Mouse (Mus musculus): ENCODE results near the gene Camsap2.

GRCm38 (mm10) chr1:136316317-136316716 is 29.6 kb downstream of the Camsap2 start:
- TF ChIP-seq CTCF (IDR thresholded peaks at IDR 0.05; ENCODE audit: insufficient read depth, low read length) = no peak
- no peak for TF ChIP-seq POLR2A (IDR thresholded peaks at IDR 0.05; ENCODE audit: borderline replicate concordance, extremely low read depth, low read depth, low read length)
